Mouse (Mus musculus) hindbrain, embryonic 13.5 days (tissue): Measurements from ENCODE around the gene Cyp3a41a. TPM values are rescaled to one million over a fixed set of nuclear protein-coding genes. Genes with fewer than 3 reads are reported as not detected.
"Not testable (repeated sequence)": the region's sequence is repeated elsewhere in the genome, so short reads cannot be mapped to it uniquely, and the experiment has no call there.

Experiments
- ATAC-seq: fragments of 200-750 bp; cut with Nextera tagmentation; 2 replicates; pipeline ENCODE4 v1.8.0; 2017; ENCODE audit warnings: moderate TSS enrichment; ENCODE audit not compliant: low FRiP score
- H3K27ac ChIP-seq: fragments of 300-500 bp; sonication (generic); 2 replicates; pipeline ENCODE4 v1.5.1; 2015; ENCODE audit warnings: inconsistent platforms, mild to moderate bottlenecking, moderate library complexity
- H3K27me3 ChIP-seq: fragments of 300-500 bp; sonication (generic); 2 replicates; pipeline ENCODE4 v1.6.1; 2015; ENCODE audit warnings: mild to moderate bottlenecking, inconsistent platforms
- H3K36me3 ChIP-seq: fragments of 300-500 bp; sonication (generic); 2 replicates; pipeline ENCODE4 v1.6.1; 2015; ENCODE audit warnings: mild to moderate bottlenecking, inconsistent platforms
- H3K4me1 ChIP-seq: fragments of 300-500 bp; sonication (generic); replicated peaks from 2 replicates; pipeline ENCODE4 v1.6.1; 2015; ENCODE audit warnings: inconsistent platforms
- H3K4me2 ChIP-seq: fragments of 300-500 bp; sonication (generic); 2 replicates; pipeline ENCODE4 v1.6.1; 2015; ENCODE audit warnings: inconsistent platforms, mild to moderate bottlenecking, moderate library complexity
- H3K4me3 ChIP-seq: fragments of 300-500 bp; sonication (generic); 2 replicates; pipeline ENCODE4 v1.5.1; 2015; ENCODE audit warnings: mild to moderate bottlenecking, inconsistent platforms
- H3K9ac ChIP-seq: fragments of 300-500 bp; sonication (generic); 2 replicates; pipeline ENCODE4 v1.6.1; 2015; ENCODE audit warnings: mild to moderate bottlenecking, inconsistent platforms
- H3K9me3 ChIP-seq: fragments of 300-500 bp; sonication (generic); 2 replicates; pipeline ENCODE4 v1.6.1; 2016; ENCODE audit warnings: inconsistent platforms
- WGBS: fragments of 180-500 bp; shearing (Covaris S2); methylation state at CpG from one replicate; pipeline ENCODE4 v1.1.7; 2015; 5-methylcytosine and 5-hydroxymethylcytosine counted together
- polyA plus RNA-seq: library from polyadenylated mRNA; unstranded; fragments of >200 nt; fragmentation: Nextera tagmentation; extraction: Ambion mirVana; gene quantifications from 2 replicates; pipeline ENCODE4 v1.2.1, GENCODE M21; 2015

The Cyp3a41a gene
- polyA plus RNA-seq, result not detected in 2 replicates

DNA sequence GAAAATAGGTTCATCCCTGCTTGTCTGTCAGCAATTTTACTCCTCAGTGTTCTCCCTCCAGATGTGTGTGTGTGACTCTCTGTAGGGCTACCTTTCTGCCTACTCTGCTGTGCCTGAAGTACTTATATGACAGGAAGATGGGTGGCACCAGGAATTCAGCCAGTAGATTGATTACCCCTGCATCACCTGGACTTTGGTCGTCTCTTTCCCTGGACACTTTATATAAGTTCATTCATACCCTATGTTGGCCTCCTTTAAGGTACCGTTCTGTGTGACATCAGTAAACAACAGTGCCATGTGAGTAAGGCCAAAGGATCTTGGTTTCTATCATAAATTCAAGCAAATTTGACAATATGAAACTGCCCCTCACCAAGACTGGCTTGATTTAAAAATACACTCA is at the start of gene Cyp3a41a:
Gene Cyp3a41a, minus strand, starts transcription at position 101 of the 400 bp plus-strand sequence.
- H3K4me2 ChIP-seq, H3K4me3 ChIP-seq, H3K27ac ChIP-seq, H3K9ac ChIP-seq, H3K4me1 ChIP-seq, H3K9me3 ChIP-seq, H3K36me3 ChIP-seq, ATAC-seq, H3K27me3 ChIP-seq: not testable (repeated sequence)
- WGBS, result 83% methylated on average over 1 of the region's 2 CpGs

DNA sequence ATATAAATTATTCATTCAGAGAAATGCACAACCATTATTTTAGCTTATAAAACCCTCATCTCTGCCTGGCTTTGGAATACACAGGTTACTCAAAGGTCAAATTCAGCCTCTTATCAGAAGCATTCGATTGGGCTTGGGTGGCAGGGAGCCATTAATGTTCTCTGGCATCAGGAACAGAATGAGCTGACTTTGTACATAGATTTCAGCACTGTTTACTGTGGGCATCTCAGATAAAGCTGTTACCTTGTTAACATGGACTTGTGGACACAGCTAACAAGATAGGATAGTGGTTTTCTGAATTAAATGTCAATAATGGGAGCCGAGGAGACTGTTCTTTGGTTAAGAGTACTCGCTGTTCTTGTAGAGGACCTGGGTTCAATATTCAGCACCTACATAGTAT is 17.6 kb upstream of the Cyp3a41a start:
- not testable (repeated sequence) for H3K4me3 ChIP-seq, H3K9ac ChIP-seq
- 84% methylated on average over 3 of the region's 3 CpGs for WGBS

DNA sequence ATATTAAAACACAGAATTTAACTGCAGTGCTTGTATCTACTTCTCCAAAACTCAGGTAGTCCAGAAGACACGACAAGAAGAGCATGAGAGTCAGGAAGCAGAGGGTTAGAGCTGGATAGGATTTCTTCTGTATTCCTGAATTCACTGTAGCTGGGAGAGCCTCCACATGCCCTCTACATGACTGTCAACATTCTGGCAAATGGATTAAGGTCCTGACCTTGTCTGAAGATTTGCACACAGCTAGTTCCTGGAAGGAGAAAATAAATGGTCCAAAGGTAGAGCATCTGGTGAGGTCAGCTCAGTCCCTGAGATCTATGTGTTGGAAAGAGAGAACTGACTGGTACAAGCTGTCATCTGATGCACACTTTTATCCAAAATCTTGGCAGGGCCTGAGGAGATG is 5.6 kb downstream of the Cyp3a41a start:
- not testable (repeated sequence) for H3K27me3 ChIP-seq, H3K4me1 ChIP-seq, H3K9ac ChIP-seq, ATAC-seq, H3K4me3 ChIP-seq, H3K36me3 ChIP-seq, H3K27ac ChIP-seq, H3K4me2 ChIP-seq, H3K9me3 ChIP-seq
- WGBS, result 38% methylated on average over 1 of the region's 1 CpGs

More for the DNA sequence above, 17.6 kb upstream of the Cyp3a41a start:
- peaks cover 23% of the 10 kb centered on the region; the same call in 1 of the 2 replicates for H3K9me3 ChIP-seq
- H3K27me3 ChIP-seq, H3K36me3 ChIP-seq, H3K4me1 ChIP-seq, ATAC-seq, H3K27ac ChIP-seq, H3K4me2 ChIP-seq: not testable (repeated sequence)

DNA sequence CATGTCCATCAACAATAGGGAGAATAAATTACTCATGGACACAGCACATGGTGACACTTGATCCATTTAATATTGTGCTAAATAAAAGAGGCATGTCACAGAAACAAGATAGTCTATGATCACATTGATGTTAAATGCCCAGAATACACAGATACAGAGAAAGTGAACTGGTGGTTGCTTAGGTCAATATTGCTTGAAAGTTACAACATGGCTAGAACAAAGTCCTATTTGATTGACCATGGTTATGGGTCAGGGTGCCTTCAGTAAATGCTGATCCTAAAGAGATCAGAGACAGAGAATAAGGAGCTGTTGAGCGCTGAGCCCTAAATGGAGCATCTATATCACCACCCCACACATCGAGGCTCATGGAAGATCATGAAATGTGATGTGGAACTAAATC is 12.6 kb downstream of the Cyp3a41a start:
- not testable (repeated sequence) for H3K27me3 ChIP-seq, H3K4me2 ChIP-seq, H3K36me3 ChIP-seq, H3K9ac ChIP-seq, H3K4me1 ChIP-seq, H3K9me3 ChIP-seq, H3K27ac ChIP-seq, H3K4me3 ChIP-seq, ATAC-seq
- 80% methylated on average over 2 of the region's 2 CpGs for WGBS

DNA sequence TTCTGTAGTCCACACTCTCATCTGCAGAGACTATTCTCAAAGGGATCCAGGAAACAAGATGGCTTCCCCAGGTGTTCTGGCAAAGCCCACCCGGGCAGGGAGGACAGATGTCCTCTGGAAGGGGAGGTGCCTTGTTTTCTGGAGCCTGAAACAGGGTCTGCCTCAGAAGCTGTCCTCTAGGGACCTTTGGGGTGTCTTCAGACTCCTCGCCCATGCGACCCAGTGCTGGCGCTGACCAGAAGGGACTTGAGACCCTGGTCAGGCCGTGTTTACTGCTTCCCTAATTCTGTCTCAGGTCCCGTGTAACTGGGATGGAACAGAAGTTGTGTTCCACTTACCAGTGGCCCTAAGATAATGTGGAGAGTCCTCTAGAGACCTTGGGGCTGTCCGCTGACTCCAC is 57.9 kb downstream of the Cyp3a41a start:
- Histone ChIP-seq H3K27me3 (no peaks in the 10 kb centered on the region), H3K27ac (no peak overlapping the region), H3K36me3 (no peaks in the 10 kb centered on the region), H3K9ac (no peak overlapping the region), H3K4me1 (no peaks in the 10 kb centered on the region), H3K4me2 (no peak overlapping the region), H3K9me3 (peaks cover 78% of the 10 kb centered on the region), H3K4me3 (no peak overlapping the region)
- no peak for ATAC-seq
- WGBS, result 90% methylated on average over 7 of the region's 7 CpGs

DNA sequence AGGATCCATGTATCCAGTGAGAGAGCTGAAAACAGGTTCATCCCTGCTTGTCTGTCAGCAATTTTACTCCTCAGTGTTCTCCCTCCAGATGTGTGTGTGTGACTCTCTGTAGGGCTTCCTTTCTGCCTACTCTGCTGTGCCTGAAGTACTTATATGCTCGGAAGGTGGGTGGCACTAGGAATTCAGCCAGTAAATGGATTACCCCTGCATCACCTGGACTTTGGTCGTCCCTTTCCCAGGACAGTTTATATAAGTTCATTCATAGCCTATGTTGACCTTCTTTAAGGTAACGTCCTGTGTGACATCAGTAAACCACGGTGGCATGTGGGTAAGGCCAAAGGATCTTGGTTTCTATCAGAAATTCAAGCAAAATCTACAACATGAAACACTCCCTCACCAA is 72.2 kb downstream of the Cyp3a41a start:
- Histone ChIP-seq H3K9ac (no peak overlapping the region), H3K27ac (no peak overlapping the region), H3K4me2 (no peak overlapping the region), H3K4me3 (no peak overlapping the region), H3K9me3 (peaks cover 62% of the 10 kb centered on the region), H3K4me1 (no peaks in the 10 kb centered on the region), H3K27me3 (no peaks in the 10 kb centered on the region), H3K36me3 (no peaks in the 10 kb centered on the region)
- 74% methylated on average over 4 of the region's 4 CpGs for WGBS
- ATAC-seq, result no peak

Other genes starting within 250 kb of the Cyp3a41a start
- gene Cyp3a41b, start 135.4 kb downstream of the Cyp3a41a start, polyA plus RNA-seq, result not detected in 2 replicates
- not detected in 2 replicates for gene Cyp3a44, start 85.7 kb upstream of the Cyp3a41a start, polyA plus RNA-seq
- not detected in 2 replicates for gene Cyp3a11, start 159.8 kb upstream of the Cyp3a41a start, polyA plus RNA-seq